Mouse (Mus musculus) urinary bladder, postnatal 36 days (tissue): ENCODE measurements at regions not wholly inside any gene's neighbourhood (a gene's known extent, or its start where the extent isn't known, plus 50 kb on each side); places are given as distances from the start of the nearest gene placed in this dataset.
"Not testable (repeated sequence)": the region's sequence is repeated elsewhere in the genome, so short reads cannot be mapped to it uniquely, and the experiment has no call there.

Experiments used
- DNase-seq, 2 experiments: peaks; one replicate each; pipeline ENCODE4 v3.0.0; 2022; ENCODE audit warnings: low spot score in 2 of 2, mixed read lengths in 1 of 2

DNA sequence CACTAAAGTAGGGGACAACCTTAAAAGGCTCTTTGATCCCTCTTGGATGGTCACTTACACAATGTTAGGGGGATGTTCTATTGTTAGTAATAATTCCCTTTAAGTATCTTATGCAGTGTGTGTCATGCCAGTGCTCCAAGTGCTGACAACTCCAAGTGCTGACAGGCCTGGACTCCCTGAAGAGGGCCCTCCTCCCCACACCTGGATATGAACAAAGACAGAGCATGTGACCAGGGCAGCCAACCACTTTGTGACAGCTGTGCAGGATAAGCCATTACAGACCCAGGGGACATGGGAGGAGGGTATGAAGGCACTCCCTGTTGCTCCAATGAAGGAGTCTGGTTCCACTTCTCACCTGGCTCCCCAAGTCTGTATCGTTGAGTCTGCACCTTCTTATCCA, 224.7 kb downstream of the Adamts15 start:
- DNase-seq, result no peak

DNA sequence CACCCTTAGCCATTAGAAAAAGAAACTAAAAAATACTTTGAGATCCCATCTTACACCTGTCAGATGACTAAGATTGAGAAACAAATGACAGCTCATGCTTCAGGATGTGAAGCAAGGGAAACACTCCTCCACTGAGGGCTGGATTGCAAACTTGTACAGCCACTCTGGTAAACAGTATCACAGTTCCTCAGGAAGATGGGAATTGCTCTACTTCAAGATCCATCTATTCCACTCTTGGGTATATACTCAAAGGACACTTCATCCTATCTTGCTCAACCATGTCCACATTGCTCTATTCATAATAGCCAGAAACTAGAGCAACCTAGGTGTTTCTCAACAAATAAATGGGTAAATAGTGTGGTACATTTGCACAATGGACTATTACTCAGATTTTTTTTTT, 241.2 kb downstream of the Snx19 start:
- DNase-seq, result no peak

DNA sequence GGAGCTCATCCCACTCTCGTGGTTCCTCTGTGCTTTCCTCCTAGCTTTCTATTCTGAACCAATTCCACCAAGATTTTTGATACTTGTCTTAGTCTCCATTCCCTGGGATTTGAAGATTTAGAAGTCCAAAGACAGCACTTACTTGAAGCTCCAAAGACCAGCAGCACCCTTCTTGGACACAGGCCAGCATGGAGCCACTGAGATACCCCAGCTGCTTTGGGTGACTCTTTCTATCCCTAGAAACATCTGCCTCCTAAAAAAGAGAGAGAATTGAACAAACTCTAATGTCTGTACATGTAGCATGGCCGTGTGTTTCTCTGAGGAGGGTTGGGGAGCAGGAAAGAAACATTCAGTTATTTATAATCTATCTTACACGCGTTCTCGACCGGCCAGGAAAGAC, 235.5 kb downstream of the Snx19 start:
- DNase-seq, result no peak

DNA sequence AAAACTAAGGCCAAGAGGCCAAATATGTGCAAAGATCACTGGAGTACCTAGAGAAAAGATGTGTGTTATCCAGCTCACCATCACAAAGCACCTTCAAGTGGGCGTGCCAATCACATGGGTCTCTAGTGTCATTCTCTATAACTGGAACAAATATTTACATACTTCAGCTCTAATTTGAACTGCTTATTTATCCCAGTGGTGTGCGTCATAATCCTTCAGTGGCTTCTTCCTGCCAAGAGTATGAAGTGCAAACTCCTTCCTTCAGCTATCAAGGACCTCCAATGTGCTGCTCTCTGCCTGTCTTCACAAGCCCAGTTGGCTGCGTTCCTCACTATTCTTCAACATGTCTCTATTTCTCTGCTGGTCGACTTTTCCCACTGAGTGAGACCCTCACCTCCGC, 227.1 kb downstream of the Snx19 start:
- DNase-seq, result no peak

DNA sequence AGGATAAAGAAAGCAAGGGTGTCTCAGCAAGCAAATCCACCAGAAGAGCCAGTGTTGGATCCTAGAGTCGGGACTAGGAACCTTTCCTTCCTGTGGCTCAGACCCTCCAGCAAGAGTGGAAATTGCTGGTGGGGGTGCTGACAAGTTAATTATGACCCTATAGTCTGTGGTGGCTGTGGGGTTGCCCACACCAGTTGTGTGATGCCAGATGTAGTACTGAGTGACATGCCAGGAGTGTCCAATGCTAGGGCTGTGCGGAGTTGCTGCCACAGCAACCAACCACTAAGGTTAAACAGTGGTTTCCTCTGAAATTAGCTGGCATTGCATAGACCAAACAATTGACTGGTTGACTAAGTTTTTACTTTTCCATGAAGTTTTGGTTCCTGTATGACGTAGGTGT, 226.3 kb downstream of the Snx19 start:
- DNase-seq, result no peak

DNA sequence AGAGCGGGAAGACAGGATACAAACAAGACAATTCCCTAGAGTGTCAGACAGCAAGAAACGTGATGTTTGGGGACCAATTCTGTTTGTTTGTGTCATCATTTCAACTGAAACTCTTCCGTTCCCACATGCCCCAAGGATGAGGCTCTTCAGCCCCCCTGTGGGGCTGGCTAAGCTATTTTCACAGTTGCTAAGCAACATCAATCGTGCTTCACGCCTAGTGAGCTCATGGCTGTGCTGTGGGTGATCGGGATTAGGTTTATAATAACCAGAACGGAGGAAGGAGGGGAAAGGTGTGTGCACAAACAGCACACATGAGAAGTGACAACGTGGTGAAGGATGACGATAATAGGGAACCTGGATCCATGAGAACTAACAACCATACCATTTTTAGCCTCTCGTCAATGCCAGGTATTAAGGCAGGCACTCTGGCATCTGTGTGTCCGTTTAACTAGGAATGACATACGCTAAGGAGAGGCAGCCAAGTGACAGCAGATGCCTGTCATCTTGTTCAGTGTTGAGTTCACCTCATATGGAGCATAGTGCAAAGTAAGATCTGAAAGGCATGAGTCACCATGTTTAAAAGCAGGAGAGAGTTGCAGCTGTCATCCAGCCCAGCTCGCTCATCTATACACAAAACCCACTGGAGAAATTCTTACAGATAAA, 222.6 kb downstream of the Snx19 start:
- no peak for DNase-seq

DNA sequence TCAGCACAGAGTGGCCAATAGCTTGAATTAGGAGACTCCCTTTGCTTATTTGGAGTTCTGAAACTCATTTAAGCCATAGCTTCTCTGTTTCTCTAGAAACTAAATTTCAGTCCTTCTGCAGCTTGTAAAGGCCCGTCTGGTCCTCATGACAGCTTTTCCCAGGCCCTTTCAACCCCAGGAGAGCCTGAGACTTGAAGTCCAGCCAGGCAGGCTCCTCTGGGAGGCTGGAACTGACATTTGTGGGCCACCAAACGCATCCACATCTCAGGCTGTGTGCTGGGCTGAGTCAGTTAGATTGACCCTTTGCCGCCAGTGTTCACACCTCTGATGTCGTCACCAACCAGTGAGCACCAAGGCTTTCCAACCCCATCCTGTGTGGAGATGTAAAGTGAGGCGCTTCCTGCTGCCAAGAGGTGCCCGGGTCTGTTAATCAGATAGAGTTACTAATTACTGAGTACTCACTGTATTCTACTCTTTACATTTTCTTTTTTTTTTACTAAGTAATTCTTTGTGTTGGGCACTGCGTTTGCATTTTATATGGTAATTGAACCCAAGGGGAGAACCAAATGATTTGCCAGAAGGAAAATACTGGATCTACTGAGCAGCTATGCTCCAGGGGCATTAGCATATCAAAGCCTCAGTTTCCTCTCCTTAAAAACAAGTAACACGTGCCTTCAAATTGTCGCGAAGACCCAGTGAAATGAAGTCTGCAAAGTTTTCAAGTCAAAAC, 207.0 kb downstream of the Snx19 start:
- DNase-seq, result no peak

DNA sequence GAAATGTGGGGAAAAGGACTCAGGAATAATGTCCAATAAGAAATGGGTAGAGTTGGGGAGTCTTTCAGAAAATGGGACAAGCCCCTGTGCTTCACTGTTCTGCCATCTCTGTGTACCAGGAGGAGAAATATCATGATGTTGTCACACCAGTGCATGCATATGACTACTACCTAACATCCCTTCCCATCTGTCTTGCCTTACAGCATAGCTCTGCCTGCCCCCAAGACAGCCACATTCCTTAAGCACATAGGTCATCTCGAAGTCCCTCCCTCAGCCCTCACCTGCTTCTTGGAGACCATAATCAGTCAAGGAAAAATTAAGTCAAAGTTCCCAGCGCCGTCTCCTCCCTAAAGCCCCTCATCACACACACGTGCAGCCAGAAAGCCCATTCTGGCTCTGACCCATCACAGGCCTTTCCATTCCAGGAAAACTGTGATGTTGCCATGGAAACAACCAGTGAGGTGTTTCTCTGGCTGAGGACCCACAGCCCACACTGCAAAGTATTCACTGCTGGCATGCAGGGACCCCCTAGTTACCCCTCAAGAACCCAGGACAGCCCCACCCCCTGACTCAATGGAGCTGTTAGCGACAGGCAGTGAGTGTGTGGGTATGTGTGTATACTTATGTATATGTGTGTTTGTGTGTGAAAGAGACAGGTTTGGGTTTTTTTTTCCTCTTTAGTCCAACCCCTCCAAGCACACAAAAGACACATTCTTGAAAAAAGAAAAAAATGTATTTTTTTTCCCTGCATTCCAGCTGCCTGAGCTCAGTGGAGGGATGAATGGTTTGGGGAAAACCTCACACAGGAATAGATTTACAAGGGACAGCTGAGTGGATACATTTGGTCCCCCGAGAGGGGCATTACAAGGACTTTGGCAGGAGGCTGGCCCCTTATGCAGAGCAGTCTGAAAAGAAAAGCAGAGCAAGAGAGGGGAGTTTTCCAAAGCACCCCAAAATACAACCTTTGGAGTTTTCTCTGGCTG, 205.5 kb downstream of the Snx19 start:
- no peak for DNase-seq

DNA sequence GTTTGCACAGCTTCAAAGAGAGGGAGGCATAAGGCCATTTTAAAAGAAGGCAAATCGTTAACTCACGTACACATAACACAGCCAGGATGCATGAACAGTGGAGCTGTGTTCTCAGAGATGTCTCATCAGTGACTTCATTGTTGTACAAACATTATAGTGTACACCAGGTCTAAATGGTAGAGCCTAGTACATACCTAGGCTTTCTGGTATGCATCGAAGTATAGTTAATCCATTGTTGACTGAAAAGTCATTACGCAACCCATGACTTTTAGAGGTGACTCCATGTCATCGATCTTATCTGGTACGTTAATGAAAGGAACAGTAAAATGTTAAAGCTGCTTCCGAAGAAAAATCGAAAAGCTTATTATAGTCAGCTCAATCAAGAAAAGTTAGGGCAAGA, 198.7 kb downstream of the Snx19 start:
- DNase-seq, result no peak

DNA sequence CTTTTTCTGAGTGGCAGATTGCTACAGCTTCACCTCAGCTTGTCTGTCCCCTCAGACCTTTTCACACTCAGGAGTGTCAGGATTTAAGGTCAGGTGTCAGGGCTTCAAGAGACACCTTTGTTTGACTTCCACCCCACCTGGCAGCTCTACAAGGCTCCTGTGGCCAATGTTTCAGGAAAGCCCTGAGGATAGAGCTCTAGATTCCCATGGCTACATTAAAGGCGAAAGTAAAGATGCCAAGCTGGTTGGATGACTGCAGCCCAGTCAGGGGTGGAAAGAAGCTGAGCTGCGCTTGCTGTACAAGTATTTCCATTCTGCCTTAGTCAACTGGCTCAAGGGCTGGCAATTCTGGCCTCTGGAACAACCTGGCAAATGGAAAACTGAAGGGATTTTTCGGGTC, 198.2 kb downstream of the Snx19 start:
- no peak for DNase-seq

DNA sequence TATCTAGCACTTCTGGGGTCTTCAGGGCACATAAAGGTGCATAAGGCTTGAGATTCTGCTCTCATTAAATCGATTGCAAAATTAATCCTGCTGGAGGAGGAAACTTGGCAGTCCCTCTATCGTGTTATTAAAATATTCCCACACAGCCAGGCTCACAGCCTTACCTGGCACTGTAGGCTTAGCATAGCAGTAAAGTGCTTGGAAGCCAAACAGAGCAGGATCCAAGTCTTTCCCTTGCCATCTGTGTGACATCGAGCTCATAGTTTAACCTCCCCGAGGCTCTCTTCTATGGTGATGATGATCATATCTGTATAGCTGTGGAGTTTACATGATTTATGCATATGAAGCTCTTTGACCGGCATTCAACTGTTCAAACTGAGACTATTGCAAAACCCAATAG, 197.6 kb downstream of the Snx19 start:
- DNase-seq, result no peak

DNA sequence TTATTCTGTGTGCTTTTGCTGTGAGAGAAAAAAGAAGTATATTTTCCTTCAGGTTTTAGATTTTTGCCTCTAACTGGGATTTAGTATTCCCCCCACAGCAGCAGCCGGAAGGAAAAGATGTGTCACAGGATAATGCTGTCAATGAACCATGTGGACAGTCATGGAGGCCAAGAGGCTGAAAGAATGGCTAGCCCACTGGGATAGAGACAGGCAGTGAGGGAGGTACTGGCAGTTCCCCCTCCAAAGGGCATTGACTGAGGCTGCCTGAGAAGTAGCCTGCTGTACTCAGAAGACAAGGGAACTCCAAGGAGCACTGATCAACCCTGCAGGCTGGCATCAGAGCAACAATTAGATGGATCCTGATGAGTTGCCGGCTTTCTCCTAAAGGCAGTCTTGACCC, 192.4 kb downstream of the Snx19 start:
- DNase-seq, result no peak

DNA sequence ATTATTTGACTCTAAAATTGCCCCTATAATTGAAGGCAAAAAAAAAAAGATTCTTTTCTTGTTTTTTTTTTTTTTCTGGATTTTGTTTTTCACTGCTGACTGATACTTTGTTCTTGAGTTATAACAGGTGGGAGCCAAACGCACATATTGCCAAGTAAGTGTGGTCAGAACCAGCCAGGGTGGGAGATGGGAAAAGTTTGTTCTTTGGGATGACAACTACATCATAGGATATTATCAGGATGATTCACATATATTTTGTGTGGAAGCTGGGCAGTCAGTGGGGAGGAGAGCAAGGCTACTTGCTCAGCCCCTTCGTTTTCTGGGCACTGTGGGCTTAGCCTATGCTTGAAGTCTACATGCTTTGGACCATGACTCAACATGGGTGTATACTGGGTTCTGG, 191.3 kb downstream of the Snx19 start:
- no peak for DNase-seq

DNA sequence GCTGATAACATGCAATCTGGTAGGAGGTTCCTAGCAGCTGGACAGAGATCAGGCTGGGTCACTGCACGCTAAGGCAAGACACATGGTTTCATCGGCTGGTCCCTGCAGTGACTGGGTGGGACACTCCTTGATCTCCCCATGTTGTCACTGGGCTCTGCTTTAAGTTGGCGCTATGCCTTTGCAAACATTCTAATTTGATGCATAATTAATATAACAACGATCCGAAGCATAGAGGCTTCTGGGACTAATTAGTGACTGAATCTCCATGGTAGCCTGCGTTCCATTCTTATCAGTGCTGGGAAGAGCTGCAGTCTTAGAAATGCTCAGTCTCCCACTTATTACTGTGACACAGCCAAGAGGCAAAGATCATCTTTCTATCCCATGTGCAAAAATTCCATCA, 186.8 kb downstream of the Snx19 start:
- DNase-seq, result no peak

DNA sequence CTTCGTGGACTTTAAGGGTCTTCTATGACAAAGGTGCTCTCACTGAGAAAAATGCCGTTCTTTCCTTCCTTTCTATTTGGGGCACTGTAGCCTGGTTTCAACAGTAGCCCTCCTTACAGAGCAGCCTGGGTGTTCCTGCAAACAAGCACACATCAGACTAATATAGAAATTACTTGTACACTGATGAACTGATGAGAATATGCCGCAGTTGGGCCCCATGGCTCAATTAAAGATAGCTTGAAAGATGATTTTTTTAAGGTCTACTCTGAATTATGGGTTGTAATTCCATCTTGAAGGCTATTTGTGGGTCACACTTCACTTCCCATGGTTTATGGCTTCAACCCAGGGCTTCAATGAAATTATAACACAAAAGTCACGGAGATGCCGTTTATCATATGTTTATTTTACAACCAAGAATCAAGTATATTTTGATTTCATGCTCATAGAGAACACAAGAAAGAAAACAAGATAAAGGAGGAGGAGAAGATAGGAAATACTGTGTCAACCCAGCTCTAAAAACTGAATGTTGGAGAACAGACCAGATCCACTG, 186.2 kb downstream of the Snx19 start:
- no peak for DNase-seq

DNA sequence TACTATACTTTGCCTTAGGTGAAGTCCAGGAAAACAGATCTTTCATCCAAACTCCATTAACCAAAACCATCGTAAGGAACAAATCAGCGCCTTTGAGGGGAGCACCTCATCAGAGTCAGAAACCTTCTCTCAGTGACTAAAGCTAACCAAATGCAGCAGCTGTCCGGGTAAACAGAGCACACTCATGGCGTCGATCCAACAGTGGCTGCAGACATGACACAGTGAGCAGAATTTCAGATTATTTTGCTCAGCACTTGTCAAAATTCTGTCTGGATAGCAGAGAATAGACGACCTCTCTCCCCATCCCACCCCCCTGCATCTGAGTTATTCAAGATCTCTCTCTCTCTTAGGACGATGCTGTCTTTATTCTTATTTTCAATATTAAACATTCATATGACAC, 183.4 kb downstream of the Snx19 start:
- no peak for DNase-seq

DNA sequence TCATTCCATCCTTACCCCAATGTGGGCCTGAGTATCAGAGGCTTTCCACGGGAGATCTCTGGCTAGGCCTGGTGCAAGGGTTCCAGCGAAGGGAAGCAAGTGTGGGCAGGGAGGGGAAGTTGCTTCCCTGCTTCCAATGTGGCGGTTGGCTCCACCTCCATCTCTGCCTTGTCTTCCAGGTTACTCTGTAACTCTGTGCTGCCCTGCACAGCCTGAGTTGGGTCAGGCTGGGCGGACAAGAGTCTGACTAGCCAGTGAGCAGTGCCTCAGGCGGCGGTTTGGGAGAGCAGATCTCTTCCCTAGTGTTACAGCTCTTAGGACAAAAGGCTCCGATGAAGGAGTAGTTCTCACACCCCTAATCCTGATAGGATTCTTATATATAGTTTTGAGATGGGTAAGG, 172.8 kb downstream of the Snx19 start:
- no peak for DNase-seq

DNA sequence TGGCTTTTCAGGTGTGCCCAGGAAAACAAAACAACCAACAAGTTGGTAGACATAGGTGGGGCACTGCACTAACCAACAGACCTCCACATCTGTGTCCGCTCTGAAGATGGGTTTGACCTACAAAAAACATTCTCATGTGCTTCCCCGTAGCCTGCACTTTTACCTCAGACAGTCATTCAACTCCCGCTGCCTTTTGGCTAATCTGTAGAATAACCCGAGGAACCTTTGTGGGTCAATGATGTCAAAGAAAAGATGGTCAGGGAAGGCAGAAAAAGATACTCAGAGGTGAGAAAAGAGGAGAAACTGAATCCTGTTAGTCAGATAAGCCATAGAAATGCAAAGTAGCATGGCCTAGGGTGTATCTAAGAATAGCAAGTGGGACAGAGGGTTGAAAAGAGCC, 170.8 kb downstream of the Snx19 start:
- no peak for DNase-seq

DNA sequence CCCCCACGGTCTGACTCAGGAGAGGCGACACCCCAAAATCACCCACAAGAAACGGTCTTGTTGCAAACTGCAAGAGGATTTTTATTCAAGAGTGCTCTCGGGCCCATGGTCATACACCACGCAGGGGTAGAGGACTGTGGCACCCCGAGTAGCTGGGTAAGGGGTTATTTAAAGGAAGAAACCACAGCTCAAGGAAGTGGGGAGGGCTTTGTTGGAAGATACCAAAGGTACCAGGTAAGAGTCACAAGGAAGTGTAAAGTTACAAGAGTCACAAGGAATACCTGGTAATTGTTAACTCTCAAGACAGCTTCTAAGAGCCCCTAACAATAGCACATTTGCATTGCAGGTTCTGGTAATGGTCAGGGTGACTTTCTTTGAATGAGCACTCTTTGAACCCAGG, 170.2 kb downstream of the Snx19 start:
- not testable (repeated sequence) for DNase-seq

DNA sequence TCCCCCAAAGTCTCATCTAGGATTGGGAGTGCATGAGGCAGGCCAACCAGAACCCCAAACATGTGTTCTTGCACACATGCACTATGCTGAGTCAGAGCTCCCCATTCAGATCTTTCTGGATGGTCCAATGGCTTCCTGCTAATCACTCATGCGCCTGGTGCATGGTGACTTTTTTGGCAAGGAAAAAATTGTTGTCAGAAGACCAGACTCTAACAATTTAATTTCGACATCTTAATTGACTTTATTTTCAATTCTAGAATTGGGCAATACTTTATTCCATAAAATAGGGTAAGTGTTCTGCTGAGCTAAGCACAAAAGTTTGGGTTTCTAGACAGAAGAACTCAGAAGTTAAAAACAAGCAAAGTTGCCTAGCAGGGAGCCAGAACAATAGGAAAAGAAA, 165.7 kb downstream of the Snx19 start:
- DNase-seq, result no peak

DNA sequence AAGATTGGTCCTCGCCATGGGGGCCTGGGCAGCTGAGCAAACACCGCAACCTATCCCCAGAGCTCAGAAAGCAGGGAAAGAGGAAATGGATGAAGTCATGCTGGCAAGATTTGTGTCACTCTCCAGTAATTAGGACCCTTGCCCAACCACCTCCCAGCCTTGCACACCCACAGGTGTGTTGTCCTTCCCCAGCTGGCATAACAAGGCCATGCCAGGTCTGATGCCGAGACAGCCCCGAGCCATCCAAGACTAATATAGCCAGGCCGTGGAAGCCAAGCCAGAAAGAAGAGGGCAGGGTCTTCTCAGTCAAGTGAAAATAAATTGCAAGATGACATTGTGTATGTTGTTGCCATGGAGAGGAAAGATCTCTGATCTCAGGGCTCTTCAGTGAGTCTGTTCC, 164.3 kb downstream of the Snx19 start:
- no peak for DNase-seq

DNA sequence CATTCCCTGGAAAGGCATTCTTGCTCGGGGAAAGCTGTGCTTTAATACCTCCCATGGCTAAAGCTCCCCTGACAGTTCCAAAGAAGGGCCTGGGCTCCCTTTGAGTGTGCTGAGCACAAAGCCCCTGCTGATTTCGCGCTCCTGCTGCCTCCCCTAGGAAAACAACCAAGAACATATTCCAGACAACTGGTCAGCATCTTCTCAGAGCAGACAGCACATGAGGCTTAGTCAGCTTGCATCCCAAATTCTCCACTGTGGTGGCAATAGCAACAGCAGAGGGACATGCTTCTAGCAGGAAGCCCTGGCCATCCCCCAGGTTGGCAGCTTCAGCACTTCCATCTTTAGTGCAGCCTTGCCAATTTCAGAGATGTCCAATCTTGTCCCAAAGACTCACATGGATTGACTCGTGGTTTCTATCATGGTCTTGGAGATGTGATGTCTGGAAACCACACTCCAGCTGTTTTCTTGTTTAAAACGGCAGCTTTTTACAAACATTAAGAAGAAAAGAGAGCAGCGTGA, 163.8 kb downstream of the Snx19 start:
- DNase-seq, result no peak
